Mouse (Mus musculus) embryonic fibroblast, embryonic 13.5 days (primary cell): ENCODE results near the gene A530016L24Rik.

Experiments used
- CTCF ChIP-seq: IDR thresholded peaks from 2 replicates; pipeline ENCODE4 v1.5.1; 2011; ENCODE audit warnings: mild to moderate bottlenecking, control low read depth, low read length, moderate library complexity, borderline replicate concordance; ENCODE audit not compliant: insufficient read depth
- POLR2A ChIP-seq: IDR thresholded peaks from 2 replicates; pipeline ENCODE4 v1.6.1; 2011; ENCODE audit warnings: low read depth, mild to moderate bottlenecking, control low read depth, low read length, moderate library complexity

- no peak for TF ChIP-seq POLR2A
- no peak for TF ChIP-seq CTCF
Observed at GRCm38 (mm10) chr12:112538356-112538755, 49.1 kb downstream of the A530016L24Rik start.
